Mouse (Mus musculus) right cerebral cortex, adult 18-20 months (tissue): ENCODE results near the gene Tmco4.

Experiments
- DNase-seq: peaks from one replicate; pipeline ENCODE4 v3.0.0; 2022; ENCODE audit warnings: mixed read lengths

The Tmco4 gene

DNA sequence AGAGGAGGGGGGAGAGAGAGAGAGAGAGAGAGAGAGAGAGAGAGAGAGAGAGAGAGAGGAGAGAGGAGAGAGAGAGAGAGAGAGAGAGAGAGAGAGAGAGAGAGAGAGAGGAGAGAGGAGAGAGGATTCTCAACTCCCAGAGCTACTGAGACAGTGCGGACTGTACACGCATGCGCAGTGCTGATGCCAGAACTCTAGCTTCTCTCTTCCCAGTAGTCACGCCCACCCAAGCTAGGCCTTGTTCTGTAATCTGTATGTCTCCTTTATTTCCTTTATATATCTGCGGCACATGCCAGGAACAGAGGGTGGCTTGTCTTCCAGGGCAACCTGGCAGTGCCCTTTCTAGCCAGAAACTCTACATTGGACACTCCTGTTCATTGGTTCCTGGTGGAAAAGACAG lies 92.1 kb downstream of the Tmco4 start:
- no peak for DNase-seq

- DNase-seq: peak; percentile 85
Observed at GRCm38 (mm10) chr4:139068287-139068686, 95.6 kb downstream of the Tmco4 start.

DNA sequence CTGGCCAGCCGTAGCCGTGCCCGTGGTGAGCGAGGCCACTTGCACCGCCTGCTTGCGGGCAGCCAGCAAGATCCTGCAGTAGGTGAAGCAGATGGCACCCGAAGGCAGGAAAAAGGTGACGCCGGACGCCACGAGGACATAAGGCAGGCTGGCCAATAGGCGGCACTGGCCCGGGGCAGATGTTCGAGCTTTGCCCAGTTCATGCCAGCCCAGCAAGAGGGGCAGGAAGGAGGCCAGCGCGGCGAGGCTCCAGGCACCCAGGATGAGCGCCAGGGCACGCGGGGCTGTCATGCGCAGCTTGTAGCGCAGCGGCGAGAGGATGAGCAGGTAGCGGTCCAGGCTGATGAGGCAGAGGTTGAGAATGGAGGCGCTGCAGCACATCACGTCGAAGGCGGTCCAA lies 101.4 kb downstream of the Tmco4 start:
- no peak for DNase-seq

GRCm38 (mm10) chr4:139075041-139075711 lies 102.5 kb downstream of the Tmco4 start, which contains the start of gene Htr6:
Htr6 (minus strand) TSS chr4:139075570.
- DNase-seq: peak; percentile 60

DNA sequence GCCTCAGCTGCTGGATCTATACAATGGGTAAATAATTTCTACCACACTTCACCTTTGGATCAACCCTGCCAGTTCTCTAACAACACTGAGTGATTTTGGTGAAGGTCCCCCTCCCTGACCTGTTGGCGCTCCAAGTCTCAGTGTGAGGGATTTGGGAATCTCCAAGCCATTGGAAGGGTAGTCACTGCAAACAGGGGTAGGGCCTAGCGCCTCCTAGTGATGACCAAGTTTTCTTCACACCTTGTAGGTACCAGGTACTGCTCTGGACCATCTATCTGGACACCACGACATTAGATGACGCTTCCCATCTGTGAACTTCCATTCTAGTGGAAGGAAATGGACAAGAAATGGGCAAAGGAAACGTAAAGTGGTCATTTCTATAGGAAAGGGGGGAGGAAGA lies 103.2 kb downstream of the Tmco4 start:
- DNase-seq: no peak

- no peak for DNase-seq
Observed at GRCm38 (mm10) chr4:139078313-139078712, 105.6 kb downstream of the Tmco4 start.

- DNase-seq: no peak
Observed at GRCm38 (mm10) chr4:139078726-139079125, 106.0 kb downstream of the Tmco4 start.

GRCm38 (mm10) chr4:139079439-139079838 lies 106.8 kb downstream of the Tmco4 start:
- DNase-seq: no peak

- no peak for DNase-seq
Observed at GRCm38 (mm10) chr4:139080259-139080658, 107.6 kb downstream of the Tmco4 start.

DNA sequence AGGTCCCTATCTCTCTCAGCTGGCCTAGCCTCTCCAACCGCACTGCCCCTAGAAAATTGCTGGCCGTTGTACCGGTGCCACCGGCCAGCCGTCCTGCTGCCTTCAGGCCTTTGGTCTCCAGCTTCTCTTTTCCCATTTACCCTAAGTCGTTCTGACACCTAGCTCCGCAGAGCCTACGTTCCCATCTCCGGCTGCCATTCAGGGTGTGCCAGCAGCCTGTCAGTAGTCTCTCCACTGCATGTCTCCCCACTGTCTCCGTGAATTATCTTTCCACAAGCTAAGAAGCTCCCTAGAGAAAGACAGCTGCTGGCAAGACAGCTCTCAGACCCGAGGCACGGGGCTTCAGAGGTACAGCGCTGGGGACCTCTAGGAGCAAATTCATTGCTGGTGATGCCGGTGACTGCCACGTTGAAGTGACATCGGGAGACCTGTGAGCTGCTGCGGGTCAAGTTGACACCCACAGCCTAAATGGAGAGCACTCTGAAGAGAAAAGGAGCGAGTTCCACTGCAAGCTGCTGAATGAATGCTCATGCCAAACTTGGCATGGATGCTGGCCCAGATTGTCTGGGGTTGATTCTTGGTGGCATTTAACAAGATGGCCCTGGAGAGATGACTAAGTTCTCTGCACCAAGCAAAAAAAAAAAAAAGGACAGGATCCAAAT lies 108.7 kb downstream of the Tmco4 start:
- DNase-seq: peak; percentile 53

DNA sequence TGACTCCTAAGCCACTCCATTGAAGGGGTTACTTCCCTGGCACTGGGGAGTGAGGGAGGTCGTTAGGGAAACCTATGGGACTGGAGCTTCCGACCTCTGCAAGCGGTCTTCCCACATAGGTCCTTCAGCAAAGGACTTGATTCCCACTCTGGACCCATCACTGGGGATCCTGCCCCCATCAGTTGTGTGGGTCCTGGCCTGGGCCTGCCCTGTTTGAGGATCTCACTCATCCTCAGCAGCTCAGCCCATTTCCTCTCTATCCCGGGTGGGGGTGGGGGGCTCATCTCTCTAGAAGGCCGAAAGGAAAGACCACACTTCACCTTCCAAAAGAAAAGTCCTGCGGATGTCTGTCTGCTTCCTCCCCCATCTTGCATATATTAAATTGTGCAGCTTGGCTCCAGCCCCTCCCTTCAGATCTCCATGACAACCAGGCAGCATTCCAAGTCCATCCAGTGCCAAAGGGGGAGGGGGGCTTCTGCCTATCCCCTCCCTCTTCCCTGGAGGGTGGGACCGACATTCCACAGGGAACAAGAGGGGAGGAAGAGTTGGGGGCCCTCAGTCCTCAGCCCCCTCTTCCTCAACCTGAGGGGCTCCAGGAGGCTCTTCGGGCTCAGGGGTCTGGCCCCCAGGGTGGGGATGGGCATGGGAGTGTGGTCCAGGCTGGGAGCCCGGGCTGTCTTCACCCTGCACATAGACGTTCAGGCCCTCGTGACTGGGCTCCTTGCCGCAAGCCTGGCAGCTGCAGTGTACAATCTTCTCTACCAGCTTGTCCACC lies 110.3 kb downstream of the Tmco4 start:
- no peak for DNase-seq

DNA sequence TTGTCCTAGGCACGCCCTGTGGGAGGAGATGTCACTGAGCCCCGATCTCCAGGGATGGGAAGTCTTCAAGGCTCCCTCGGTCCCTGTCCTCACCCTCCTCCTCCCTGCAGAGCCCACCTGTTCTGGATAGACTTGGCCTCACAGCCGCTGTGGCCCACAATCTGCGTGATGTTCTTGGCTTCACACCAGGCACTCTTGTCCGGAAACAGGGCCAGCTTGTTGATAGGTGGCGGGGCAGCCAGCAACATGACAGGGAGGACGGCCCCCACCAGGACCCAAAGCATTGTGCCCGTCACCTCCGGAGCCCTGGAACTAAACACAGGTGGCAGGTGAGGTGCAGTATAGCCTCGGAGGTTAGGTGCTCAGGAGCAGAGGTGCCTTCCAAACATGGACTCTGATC lies 112.6 kb downstream of the Tmco4 start:
- no peak for DNase-seq

DNA sequence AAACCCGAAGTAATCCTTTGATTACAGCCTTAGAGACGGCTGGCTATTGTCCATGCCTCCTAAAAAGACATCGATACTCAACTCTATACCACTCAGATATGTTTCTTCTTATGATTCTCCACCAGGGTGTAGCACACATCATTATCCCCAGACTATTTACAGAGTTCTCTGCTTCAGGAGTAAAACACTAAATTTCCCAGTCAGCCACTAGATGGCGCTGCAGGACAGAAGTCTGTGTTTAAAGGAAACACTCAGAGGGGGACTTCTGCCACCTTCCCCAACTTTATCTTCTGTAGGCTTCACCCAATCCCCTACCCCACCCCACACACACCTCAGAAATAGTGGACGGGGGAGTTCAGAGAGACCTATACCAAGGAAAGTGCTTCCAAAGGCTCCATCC lies 113.3 kb downstream of the Tmco4 start:
- peak; percentile 78 for DNase-seq

- DNase-seq: no peak
Observed at GRCm38 (mm10) chr4:139086984-139087383, 114.3 kb downstream of the Tmco4 start.

DNA sequence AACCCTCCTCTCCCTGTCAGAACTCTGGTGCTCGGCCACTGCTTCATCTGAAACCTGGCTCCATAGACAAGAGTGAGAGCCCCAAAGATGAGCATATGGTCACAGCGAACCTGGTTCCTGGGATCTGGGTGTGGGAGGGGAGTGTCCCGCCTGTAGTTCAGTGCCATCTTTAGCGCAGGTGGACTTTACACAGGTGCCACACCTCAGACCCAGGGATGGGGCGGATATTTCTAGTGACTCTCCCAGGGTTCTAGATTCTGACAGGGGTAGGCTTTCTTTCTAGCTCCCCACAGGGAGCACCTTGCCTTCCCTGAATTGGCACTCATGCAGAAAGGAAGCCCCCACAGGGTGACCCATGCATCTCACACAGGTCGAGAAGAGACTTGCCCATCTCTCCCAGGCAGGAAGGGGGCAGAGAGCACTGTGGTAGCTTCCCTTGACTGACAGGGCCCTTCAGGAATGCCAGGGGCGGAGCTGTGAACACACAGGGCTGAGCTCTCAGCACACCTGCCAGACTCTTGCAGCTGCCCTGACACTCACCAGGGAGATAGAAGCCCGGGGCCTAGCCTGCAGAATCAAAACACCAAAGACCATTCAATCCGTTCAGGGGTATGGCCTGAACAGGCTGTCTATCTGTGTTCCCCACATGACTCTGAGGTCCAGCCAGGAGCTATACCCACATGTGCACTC lies 116.4 kb downstream of the Tmco4 start:
- no peak for DNase-seq

DNA sequence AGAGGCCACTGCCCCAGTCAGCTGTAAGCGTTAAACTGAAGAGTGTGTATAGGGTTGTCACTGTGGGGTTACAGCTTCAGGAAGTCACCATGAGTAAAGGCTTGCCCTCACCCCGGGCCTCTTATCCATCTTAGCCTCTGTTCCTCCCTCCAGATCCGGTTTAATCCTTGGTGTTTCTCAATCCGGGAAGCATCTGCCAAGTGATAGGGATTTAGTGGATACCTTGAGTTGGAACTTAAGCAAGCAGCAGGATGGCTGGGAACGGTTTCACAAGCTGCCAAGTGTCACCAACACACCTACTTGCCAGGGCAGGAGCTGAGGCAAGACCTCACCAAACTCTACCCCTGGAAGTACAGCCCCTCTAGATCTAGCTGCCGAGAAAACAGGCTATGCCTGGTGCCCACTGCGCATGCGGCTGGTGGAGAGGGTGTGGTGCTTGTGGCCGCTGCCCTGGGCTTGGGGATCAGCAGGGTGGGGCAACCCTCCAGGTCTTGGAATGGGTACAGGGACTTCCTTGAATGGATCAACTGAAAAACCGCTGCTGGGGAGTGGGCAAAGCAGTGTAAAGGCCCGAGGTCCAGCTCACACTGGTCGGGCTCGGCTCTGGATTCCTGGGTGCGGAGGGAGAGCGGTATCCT lies 117.7 kb downstream of the Tmco4 start:
- no peak for DNase-seq

DNA sequence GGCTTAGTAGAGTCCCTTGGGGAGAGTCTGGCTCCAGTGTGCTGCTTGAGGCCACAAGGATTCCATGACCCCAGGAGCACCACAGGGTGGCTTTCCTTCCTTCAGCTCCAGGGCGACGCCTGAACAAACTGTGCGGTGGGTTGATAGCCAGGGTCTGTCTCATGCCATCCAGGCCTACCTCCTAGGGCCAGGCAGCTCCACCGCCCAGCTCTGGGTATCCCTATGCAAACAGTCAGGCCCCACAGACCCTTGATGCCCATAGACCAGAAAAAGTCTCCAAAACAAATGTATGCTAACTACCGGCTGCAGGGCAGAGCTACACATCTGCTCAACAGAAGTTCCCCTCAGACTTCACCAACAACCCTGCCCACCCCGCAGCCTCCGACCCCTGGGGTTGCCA lies 118.4 kb downstream of the Tmco4 start:
- no peak for DNase-seq

DNA sequence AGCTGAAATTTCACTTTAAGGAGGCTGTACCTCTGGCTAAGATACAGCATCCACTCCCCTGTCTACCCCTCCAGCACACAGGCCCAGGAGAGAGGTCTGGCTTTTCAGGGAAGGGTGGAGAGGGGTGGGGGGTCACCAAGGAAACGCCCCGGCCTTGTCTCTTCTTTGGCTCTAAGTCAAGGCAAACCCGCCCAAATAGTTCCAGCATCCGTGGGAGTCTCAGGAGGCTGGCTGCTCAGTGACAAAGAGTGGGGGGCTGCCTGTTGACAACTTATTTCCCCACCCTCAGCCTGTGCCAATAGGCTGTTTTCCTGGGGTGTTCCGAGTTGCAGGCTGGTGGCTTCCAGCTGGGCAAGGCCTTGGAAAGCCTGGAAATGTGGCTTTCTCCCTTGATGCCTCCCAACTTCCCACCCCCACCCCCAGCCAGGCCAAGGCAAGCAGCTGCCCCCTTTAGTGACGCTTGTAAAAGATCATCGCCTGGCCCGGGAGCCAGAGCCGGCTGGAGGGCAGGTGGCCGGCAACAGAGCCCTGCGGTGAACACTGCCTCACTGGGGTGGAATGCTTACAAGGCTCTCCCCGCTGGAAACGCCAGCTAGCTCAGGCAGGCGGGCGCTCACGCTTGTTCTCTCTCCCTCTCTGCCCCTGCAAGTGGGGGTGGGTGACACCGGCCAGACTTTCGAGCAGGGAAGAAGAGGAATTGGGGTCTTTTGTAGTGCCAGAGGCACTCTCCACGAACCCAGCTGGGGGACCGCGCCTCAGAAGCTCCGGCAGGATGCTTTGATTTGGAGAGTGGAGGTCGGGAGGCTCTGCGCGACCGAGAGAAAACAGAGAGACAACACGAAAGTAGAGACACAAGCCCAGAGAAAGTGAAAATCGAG lies 119.0 kb downstream of the Tmco4 start:
- no peak for DNase-seq

- DNase-seq: no peak
Observed at GRCm38 (mm10) chr4:139092356-139093195, 119.9 kb downstream of the Tmco4 start, which contains the start of gene Nbl1. Nbl1 (minus strand) TSS chr4:139092993.

DNA sequence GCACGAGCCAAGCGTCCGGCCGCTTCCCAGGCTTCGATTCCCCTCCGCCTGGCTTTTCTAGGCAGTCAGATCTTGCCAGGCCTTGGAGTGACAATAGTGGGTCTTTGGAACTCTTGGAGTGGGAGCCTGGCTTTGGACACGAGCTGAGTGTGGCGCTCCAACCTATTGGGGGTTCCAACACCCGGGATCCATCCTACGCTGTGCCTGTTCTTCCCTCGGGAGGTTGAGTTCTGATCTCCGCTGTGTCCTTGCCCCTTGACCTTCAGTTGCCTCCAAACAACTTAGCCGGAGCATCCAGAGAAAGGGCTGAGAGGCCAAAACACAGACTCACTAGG lies 120.5 kb downstream of the Tmco4 start:
- DNase-seq: no peak

- no peak for DNase-seq
Observed at GRCm38 (mm10) chr4:139095406-139095805, 122.7 kb downstream of the Tmco4 start.
